Mouse (Mus musculus): ENCODE data around the gene Nav2.

DNA sequence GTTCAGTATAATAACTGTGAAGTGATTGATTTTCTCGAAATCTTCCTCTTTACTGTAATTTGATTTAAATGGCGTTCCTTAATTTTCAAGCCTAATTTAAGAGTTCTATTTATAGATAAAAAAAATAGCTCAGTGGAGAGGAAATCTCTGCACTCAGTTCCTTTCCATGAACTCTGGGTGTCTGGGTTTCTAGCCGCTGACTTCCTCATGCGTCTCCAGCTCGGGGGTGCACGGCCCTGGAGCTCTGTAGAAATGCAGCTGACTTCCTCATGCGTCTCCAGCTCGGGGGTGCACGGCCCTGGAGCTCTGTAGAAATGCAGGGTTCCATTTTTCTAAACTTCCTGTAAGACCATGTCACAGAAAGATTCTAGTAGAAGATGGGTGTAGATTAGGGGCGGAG is 90.1 kb downstream of the Nav2 start:
- TF ChIP-seq GATA1 (IDR thresholded peaks at IDR 0.05; ENCODE audit: borderline replicate concordance, low read length): no peak
- TF ChIP-seq FLI1 (IDR thresholded peaks at IDR 0.05; ENCODE audit: low read length): no peak
